Mouse (Mus musculus): ENCODE results near the gene Ccdc88c.
A peak's percentile ranks its signal among the peaks of the same experiment; 100 is the strongest.

The Ccdc88c gene

DNA sequence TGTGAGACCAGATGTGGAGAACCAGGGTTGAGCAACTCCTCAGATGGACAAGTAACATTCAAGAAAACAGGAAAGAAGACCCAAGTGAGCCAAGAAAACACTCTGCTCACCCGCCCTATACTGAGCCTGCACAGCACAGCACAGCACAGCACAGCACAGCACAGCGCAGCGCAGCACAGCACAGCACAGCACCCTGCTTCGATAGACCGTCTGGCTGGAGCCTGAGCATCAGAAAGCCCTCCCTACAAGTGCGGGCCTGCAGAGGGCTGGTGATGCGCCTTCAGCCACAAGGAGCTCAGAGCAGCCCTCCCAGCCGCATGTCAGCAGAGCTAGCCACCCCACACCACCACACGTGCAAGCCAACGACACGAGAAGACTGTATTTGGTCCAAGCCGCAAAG, 61.5 kb downstream of the Ccdc88c start:
- no peak for DNase-seq (ENCODE audit: low read depth)

DNA sequence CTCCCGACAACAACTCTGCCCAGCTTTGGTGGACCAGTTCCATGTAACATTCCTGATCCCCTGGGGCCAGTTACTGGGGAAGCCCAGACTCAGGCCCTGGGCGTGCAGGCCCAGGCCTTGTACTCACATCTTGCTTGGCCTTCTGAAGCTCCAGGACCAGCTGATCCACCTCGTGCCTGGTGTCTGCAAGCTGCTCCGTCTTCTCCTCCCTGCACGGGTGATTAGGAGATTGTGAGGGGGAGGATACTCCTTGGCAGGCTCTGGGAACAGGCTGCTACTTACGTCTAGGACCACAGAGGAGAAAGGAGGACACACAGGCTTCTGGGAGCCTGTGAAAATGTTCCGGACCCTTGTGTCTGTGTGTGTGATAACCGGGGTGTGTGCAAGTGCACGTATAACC, 62.6 kb downstream of the Ccdc88c start:
- DNase-seq (ENCODE audit: low read depth) = no peak

DNA sequence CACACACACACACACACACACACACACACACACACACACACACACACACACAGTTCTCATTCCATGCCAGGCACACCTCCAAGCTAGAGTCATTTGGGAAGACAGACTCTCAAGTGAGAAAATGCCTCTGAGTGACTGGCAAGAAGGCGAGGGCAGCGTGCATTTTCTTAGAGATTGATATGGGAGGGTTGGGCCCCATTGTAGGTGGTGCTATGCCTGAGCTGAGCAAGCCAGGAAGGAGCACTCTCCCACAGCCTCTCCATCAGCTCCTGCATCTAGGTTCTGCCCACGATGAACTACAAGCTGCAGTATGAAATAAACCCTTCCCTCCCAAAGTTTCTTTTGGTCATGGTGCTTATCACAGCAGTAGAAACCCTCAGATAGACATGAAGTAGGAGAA, 63.6 kb downstream of the Ccdc88c start:
- no peak for DNase-seq (ENCODE audit: low read depth)

DNA sequence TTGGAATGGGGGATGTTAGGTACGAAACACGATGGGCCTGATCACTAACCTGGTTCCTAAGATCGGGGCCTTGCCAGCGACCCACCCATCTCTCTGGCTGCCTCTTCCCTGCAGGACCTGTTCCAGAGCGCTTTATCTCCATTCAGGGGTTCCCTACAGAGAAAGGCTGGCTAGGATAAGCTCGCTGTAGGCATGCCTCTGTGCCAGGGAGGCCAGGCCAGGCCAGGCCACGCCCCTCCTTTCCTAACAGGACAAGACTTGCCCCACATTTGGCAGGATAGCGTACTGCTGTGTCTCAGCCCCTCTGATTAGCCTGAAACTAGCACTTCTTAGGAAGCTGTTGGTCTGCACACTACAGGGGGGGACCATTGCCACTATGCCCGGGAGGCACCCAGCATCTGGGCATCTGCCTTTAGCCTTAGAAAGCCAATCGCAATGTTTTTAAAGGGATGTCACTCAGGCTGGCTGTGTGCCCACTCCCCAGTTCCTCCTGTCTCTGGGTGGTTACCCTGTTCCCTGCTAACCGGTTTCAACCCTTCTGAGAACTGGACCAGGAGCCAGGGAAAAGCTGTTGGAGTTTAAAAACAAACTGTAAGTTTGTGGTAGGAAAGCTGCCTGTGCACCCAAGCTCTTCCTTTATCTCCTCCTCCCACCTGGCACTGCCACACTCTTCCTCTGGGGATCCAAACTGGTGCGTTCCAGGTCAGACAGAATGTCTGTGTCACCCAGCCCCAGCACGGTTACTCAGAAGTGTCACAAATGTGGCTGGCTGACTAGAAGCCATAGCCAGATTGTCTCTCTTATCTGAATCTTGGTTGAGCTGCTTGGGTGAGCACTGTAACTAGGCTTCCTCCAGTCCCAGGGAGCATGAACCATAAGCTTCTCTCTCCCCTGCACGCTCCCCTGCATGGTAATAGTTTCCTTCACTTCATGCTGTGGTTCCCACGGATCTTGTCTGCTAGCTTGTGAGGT, 69.9 kb downstream of the Ccdc88c start:
- no peak for DNase-seq (ENCODE audit: low read depth)

DNA sequence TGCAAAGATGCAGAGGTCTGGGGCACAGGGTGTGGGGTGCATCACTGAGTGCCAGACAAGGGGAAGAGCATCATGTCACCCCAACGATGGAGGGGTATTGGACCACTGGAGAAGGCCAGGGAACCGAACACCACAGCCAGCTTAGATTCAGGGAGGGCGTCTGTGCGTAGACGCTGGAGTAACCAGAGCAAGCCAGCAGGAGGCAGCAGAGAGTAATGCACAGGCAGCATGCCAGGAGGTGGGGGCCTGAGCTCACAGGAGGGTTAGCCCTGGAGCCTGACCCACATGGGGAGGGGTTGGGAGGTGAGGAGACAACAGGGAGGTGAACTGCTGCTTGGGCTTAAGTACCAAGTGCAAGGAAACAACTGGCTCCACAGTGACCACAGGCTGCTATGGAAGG, 70.8 kb downstream of the Ccdc88c start:
- peak; percentile 71 for DNase-seq (ENCODE audit: low read depth)

DNA sequence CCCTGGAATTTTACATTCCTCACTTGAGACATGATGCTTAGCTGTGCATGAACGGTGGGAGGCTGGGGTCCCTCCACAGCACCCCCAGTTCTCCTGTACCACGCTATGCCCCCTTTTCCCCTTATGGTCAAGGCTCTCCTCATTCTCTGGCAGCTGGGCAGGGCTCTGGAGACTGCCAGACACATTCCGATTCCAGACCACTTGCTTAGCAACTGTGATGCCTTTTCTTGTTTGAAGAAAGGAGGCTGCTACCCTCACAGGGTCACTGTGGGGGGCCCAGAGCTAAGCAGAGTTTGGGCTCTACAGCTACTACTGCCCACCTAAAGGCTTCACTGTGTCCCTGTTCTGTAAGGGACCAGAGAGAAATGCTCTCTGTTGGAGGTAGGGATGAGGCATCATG, 71.6 kb downstream of the Ccdc88c start:
- no peak for DNase-seq (ENCODE audit: low read depth)

DNA sequence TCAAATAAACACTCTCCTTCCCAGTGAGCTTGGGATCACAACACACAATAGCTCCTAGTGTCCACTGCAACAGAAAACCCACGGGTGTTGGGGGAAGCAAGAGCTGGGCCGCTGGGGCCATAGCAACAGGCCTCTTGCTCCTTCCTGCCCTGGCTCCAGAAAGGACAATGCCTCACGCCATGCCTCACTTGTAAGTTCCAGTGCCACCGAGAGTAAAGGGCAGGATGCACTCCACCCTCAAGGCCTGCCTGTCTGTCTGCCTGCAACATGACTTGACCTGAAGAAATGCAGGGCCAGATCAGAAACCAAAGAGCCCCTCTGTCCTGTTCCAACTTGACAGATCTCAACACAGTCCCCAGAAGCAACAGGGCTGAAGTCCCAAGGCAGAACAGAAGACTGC, 72.0 kb downstream of the Ccdc88c start:
- DNase-seq (ENCODE audit: low read depth) = no peak

DNA sequence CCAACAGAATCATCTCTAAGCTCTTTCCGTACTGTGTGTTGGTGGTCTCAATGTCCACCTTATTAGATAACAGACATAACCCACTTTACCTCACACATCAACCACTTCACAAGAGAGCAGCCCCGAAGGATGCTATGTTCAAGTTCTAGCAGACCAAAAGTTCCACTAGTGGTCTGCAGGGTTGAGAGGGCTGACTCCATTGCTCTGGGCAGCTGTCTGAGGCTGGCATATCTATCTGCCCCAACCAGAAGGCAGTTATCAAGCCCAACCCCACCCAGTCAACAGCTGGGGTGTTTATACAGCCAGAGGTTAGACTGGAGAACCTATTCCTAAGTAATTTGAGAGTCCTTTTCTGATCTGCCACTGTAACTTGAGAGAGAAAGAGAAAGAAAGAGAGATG, 72.8 kb downstream of the Ccdc88c start:
- no peak for DNase-seq (ENCODE audit: low read depth)

DNA sequence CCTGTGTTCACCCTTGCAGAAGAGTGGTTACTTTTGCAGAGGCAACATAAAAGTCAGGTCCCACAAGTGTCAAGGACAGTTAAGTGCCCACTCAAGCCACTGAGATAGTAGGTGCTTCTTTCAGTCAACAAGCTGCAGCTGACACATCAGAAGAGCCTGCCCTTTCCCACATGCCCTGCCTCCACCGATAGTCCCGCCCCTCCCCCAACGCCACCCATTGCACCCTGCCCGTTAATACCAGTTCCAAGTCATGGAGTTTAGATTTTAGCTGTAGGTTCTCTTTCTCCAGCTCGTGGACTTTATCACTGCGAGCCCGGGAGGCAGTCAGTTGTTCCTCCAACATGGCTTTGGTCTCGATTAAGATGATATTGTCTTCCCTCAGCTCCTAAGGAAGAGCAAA, 74.9 kb downstream of the Ccdc88c start:
- DNase-seq (ENCODE audit: low read depth) = no peak

DNA sequence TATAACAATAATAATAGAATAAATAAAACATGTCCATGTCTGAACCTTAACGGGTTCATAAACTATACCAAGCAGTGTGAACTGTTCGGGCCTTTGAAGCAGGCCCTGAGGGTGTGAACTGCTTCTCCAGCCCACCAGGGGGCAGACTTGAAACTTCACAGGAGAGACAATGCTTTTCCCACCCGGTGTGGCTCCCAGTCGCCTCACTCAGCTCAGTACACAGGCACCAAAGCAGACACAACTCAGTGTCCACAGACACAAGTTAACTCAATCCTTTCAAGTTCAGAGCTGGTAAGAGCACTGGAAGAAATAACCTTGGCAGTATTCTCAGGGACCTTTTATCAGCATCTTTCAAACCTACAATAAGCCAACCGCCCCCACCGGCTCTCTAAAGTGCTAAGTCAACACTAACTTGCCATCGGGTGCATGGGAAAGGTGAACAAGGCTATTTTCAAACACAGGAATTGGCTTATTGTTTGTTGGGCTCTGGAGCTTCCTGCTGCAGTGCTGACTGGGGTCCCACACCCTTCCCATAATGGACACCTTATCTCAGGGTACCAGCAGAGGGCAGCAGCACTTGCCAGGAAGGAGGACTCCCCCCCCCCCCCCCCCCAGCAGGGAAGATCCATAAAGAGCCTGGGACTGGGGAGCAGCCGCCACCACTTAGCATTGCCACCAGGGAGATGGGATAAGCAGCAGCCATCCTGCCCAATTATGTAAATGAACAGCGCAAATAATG, 76.5 kb downstream of the Ccdc88c start:
- DNase-seq (ENCODE audit: low read depth) = peak; percentile 75

DNA sequence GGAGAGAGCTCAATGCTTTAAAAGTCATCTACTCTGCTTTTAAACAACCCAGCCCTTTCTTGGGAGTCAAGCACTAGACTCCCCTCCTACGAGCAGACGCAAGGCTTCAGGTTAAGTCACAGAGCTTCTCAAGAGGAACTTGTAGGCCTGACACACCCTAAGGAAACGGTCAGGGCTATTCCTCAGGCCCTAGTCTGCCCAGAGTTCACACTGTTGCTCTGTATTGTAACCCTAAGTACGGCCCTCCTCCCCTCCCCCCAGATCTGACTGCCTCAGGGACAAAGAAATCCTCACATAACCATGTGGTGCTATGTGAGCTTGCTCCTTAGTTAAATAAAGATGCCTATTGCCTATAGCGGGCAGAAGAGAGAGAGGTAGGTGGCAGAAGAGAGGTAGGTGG, 79.7 kb downstream of the Ccdc88c start:
- DNase-seq (ENCODE audit: low read depth) = no peak

DNA sequence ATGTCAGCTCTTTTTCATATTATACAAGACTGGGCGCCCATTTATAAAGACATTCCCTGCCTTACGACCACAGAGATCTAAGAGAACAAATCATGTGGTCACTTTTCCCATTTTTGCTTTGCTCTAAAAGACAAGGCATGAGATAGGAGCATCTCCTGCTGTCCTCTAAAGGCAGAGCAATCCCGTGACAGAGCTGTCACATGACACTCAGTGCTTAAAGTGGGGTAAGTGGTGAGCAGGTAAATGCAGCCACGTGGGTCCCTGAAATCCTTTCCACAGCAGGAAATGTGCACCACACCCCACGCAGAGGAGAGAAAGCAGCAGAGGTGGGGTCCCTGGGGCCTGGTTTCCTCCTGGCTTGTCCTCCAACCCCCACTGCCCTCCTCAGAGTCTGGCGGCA, 80.8 kb downstream of the Ccdc88c start:
- DNase-seq (ENCODE audit: low read depth) = no peak

DNA sequence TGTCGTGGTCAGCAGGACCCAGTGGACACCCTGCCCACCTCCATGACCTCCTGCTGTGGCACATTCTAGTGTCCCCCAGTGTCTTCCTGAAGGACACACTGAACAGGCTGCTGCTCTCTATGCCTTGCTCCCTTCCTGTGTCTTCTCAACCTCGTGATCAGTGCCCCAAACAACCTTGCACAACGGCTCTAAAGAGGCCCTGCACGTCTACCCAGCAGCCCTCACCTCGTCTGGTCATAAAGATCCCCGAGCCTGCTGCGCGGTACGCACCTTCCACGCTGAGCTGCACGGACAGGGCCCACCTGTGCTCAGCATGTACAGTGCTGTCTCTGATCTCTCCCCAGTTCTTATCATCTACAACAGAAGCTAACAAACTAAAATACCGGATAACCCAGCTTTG, 82.9 kb downstream of the Ccdc88c start:
- DNase-seq (ENCODE audit: low read depth) = no peak

DNA sequence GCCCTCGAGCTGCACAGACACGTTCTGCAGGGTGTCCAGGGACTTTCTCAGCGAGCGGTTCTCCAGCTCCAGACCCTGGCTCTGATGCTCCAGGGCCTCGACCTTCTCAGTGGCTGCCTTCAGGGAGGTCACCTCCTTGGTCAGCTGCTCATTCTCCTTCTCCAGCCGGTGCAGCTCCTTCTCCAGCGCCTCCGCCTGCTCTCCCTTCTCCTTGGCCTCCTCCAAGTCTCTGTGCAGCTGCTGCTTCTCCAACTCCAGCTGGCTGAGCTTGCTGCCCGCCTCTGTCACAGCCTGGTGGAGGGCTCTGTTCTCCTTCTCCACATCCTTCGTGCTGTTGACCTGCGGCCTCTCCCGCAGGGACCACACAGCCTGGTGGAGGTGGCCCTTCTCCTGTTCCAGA, 83.4 kb downstream of the Ccdc88c start:
- DNase-seq (ENCODE audit: low read depth) = no peak

DNA sequence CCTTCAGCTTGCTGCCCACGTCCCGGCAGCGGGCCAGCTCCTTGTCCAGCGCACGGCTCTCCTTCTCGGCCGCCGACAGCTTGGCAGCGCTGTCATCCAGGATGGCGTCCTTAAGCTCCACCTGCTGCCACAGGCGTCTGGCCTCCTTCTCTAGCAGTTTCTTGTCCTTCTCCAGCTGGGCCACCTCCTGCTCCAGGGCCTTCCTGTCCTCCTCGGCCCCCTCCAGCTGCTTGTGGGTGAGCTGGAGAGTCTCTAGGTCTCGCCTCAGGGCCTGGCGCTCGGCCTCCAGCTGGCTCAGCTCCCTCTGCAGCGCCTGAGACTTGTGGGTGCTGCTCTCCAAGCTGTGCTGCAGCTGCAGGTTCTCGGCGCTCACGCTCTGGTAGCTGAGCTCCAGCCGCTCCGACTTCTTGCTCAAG, 83.9 kb downstream of the Ccdc88c start:
- DNase-seq (ENCODE audit: low read depth) = no peak

DNA sequence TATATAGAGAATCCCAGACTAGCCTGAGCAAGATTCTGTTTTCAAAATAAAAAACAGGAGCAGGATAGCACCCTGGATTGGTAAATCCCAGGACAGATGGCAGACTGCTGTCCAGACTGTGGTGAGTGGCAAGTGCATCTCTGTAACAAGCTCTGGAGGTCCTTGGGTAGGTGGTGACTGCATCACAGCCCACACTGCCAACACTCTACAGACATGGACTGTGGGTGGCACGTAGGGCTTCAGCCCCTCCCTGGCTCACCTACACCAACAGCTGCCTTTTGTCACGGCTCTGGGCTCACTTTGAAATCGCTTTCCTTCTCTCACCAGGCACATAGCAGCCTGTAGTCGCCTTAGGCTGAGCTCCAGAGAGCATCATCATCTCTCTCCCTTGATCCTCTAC, 85.7 kb downstream of the Ccdc88c start:
- no peak for DNase-seq (ENCODE audit: low read depth)

DNA sequence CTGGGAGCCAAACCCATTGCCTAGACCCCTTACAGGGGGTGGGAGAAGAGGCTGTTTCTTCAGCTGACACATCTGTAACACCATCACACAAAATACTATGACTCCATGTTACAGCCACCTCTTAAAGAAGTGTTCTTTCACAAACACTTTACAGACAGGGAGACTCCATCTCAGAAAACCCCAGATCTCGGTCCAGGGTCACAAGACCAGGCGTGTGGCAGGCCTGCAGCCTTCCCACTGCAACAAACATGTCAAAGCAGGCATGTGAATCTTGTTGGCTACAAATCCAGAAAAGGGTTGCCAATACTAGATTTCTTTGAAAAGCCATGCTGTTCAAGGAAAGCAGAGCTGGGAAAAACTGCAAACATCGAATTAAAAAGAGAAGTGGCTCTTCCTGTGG, 87.5 kb downstream of the Ccdc88c start:
- DNase-seq (ENCODE audit: low read depth) = no peak

DNA sequence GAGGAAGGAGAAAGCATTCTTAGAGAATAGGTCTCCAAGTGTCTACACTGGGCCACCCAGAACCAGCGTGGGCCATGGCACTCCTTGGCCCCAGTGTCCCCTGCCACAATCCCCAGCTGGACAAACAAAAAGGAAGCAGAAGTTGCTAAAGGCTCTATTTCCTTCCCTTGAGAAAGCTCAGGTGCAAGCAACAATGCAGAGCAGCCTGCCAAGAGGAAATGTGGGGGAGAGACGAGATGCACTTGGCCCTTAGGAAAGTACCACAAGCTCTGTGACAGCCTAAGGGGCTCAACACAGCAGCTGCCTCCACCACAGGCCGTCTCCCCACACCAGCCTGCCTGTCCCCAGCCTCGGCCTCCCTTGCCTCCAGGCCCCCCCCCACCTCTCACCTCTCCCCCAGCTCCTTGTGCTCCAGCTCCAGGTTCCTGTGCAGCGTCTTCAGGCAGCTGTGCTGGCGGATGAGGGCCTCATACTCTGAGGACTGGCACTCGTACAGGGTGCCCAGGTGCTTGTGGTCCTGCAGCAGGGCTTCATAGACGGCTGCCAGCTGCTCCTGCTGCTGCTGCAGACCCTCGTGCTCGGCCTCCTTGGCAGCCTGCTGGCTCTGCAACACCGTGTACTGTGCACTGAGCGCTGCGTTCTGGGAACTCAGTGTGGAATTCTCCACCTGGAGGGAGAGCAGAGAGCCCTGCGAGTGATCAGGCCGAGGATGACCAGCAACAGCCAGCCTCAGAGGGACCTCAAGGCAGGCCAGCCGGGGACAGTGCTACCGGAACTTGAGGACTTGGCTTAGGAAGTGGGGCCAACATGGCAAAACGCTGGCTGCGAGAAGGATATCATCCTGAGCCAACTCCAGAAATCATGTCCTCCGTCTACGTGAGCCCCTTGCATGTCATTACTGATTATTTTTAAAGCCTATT, 91.2 kb downstream of the Ccdc88c start:
- DNase-seq (ENCODE audit: low read depth) = no peak

DNA sequence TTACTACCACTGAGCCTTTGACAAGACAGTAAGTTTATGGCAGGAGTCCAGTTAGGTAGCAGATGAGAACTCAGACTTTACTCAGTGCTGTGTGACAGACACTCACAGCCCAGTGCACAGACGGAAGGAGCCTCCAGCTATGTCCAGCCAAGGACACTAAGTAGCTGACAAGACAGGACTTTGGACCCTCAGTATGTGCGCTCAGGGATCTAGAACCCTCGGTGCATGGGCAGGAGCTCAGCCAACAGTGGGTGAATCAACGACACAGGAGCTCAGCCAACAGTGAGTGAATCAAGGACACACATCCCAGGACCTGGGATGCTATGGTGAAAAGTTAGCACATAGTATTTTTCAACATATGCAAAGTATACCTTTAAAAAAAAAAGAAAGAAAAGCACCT, 92.1 kb downstream of the Ccdc88c start:
- no peak for DNase-seq (ENCODE audit: low read depth)

DNA sequence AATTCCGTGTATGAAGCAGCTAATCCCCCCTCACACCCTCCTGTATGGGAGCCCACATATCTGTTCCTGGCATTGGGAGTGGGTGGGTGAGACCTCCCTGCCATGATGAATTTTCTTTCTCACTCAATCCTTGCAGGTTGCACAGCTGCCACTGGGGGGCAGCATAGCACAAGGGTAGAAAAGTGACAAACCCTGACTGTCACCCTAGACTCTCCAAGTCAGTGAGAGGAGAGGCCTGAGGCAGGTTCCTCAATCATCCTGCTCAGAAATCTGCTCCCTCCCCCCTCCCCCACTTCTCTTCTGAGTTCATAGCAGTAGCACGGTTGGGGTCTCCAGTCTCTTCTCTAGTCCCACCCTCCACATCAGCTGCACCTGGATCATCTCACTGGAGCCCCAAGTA, 92.7 kb downstream of the Ccdc88c start:
- DNase-seq (ENCODE audit: low read depth) = peak; percentile 84

DNA sequence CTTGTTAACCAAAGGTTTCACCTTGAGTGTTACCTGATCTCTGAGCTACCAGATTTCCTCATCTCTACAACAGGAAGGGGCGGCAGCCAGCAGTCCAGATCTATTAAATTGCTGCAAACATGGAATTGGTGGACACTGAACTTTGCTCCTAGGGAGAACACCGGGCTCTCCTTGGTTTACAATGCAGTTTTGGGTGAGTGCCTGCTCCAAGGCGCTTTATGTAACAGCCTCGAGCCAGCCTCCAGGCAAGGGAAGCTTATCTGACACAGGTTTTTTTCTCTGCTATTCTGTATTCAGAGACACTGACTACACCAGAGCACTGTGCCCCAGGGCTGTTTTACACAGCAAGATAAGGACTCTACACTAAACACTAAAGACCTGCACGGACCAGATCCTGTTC, 94.1 kb downstream of the Ccdc88c start:
- no peak for DNase-seq (ENCODE audit: low read depth)

DNA sequence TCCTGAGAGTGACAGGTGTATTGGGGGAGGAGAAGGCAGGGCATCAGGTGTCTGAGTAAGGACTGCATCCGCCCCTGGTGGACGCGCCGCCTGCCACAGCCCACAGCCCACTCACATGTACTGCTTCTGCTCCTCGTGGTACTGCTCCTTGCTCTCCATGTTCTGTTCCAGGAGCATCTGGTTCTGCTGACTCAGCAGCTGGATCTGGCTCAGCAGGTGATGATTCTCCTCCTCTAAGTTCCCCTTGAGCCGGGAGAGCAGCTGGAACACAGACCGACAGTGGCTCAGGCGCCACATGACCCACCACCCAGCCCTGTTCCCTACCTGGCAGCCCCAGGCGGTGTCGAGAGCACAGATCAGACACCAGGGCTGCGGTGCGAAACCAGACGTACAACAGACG, 97.2 kb downstream of the Ccdc88c start:
- no peak for DNase-seq (ENCODE audit: low read depth)
